Mouse (Mus musculus) adrenal gland (tissue): ENCODE measurements around the gene Nup50.

Source experiments
- intact Hi-C: fragments of 180-260 bp; cut with DNase I; formaldehyde crosslinking; loops from one replicate; pipeline ENCODE4 v1.15.1; 2025
- microRNA-seq, 2 experiments: library from miRNA; unstranded; fragments of <30 nt; microRNA quantifications; one replicate each; pipeline ENCODE4; 2019

The Nup50 gene

DNA sequence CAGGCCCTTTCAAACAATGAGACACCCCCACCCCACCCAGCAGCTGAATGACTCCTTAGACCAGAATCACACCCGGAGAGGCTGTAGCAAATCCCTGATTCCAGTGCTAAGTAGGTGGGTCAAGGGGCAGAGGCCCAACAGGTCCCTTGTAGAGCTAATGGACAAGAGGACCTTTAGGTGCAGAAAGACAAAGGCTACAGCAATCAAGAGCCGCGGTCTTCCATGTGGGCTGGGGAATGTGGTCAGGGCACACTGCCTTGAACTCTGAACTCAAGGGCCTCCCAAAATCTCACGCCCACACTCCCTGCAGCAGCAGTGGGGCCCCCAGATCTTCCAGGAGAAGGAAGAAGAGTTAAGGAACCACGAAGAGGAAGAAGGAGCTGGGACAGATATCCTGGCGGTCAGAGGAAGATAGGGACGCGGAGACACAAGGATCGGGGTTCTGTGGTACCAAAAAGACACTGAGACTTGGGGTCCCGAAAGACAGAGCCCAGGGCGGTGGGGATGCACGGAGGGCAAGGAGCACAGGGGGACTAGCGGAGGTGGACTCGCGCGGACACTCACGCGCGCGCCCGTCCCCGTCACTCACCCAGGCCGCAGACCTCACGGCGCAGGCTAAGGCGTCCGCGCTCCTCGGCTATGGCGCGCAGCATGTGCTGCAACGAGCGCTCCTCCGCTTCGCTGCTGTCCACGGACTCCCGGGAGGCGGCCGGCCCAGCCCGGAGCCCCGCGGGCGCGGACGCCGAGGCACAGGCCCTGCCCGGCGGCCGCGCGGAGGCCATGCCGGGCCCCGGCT is 64.0 kb downstream of the Nup50 start:
- intact Hi-C loops, result loop anchor here (5.0 to 10.0 kb wide), 2 partner anchors 60 to 132 kb away; partner anchors contain the start of gene Phf21b

DNA sequence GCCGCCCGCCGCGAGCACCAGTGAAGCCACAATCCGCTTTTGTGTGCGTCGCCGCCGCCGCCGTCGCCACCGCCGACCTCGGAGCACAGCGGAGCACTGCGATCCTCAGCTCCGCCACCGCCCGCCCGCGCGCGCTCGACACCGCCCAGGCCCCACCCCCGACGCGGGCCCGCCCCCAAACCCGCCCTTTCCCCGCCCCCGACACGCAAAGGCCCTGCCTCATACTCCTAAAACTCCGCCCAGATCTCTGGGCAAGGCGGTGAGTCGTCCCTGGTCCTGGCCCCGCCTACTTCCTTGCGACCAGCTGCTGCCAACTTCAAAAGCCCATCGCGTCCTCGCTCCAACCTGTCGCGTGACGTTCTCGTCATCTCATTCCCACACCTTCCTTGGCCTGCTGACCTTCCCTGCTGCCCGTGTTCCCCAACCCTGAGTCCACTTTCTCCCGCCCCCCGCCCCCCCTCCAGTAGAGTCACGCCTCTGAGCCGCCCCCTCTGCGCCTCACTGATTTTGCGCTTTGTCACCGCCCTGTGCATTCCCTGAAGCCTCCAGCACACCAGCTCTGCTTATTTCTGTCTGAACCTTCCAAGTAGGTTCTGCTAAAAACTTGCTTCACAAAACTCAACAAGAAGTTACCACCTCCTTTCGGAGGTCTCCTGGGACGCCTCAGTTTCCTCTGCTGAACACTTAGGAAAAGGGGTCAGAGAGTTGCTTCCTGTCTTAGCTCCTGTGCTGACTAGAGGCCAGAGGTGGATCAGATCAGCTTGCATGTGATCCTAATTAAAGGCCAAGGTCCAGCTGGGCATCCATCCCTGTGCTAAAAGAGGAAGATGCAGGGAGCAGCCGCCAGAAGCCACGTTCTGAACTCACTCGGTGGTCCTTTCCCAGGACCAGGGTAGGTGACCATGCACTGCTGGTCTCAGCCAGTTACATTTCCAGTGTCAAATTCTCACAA is 64.9 kb downstream of the Nup50 start, which contains the start of gene 5031439G07Rik:
Gene 5031439G07Rik, minus strand, starts transcription at position 678 of the 952 bp plus-strand sequence.
- intact Hi-C loops, result loop anchor here (5.0 to 10.0 kb wide), 2 partner anchors 61 to 133 kb away; partner anchors contain the start of gene Phf21b

DNA sequence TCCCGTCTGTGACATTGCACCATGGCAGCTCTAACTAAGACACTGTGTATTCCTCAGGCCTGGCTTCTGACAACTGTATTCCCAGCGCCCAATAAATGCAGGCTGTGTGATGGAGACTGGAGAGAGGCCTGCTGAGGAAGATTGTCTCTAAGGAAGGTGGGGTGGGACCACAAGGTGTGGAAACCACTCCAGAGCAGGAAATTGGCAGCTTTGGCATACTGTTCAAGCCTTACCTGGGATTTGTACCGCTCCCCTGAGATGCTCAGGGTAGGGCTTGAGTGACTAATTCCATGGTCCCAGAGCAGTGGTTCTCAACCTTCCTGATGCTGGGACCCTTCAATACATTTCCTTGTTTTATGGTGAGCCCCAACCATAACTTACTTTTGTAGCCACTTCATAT is 65.9 kb downstream of the Nup50 start:
- intact Hi-C loops, result loop anchor here (5.0 to 10.0 kb wide), 2 partner anchors 62 to 134 kb away; partner anchors contain the start of gene Phf21b

DNA sequence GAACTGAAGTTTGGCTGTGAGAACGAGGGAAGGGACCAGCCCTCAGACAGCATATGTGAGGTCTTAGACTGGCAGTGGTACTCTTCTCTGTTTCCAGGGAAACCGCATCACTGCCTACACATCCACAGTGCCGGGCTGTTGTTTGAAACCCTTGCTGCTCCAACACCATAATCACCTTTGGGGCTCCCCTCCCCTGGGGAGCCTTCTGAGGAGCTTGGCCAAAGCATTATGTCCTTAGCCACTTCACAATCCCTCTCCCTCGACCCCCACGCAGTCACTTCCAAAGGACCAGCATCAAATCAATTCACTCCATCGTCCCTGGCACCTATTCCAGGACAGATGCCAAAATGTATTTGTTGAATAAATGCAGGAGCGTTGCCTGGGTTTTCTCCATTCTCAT is 66.6 kb downstream of the Nup50 start:
- intact Hi-C loops, result loop anchor here (5.0 to 10.0 kb wide), 2 partner anchors 62 to 135 kb away; partner anchors contain the start of gene Phf21b

Small RNA genes within 50 kb of the gene (microRNA-seq; reads per million reads assigned to microRNA genes)
- 46.5 to 92.1 reads per million in 2 experiments for gene Mir1249
